In the genomic region with DNA sequence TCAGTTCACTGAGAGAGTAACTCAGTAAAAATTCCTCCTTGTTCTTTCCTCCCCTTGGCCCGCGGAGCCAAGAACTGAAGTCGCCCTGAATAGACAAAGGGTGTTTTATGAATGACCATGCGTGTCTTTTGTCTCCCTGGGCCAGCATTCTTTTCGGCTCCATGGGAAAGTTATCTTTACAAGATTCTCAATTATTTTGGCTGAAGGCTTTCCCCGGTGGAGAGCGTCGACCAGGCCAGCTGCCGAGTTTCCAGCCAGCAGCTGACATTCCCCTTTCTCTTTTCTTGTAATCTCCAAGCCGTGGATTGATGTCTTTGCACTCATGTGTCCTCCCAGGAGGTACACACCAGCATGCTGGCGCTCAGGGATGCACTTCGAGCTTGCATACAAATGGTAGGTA, we compare ENCODE assay signal across 8 mouse cellular contexts. TPM values are rescaled to one million over a fixed set of nuclear protein-coding genes. Genes with fewer than 3 reads are reported as not detected.
DNase-seq lines count a peak whose midpoint lies in the region; ATAC-seq and TF ChIP-seq lines count a peak whose summit lies in the region.

No protein-coding gene starts in this region.

- no peak overlapping the region for H3K4me3 ChIP-seq in lung, postnatal 0 days (ENCODE audit: low read depth, low read length)
- H3K4me3 ChIP-seq in lung, adult 2 months (replicated peaks; ENCODE audit: extremely low read depth, low read depth, low read length) = no peak overlapping the region
- no peak overlapping the region for H3K4me3 ChIP-seq in midbrain, embryonic 10.5 days

- no peak for TF ChIP-seq POLR2A in lung, adult 2 months (IDR thresholded peaks at IDR 0.05; ENCODE audit: borderline replicate concordance, extremely low read depth, low read depth, low read length)

- no peaks in the 10 kb centered on the region for H3K4me1 ChIP-seq in lung, postnatal 0 days (ENCODE audit: insufficient read depth, low read depth, low read length)
- no peaks in the 10 kb centered on the region; the same call in 1 of the 2 replicates for H3K4me1 ChIP-seq in lung, adult 2 months (ENCODE audit: control insufficient read depth, insufficient read depth, low read length)
- peaks cover 27% of the 10 kb centered on the region for H3K4me1 ChIP-seq in midbrain, embryonic 10.5 days

- ATAC-seq in lung, postnatal 0 days = no peak
- ATAC-seq in megakaryocyte-erythroid progenitor cell, adult 5-6 weeks (replicated peaks; ENCODE audit: low FRiP score, low TSS enrichment, poor library complexity, severe bottlenecking) = no peak

- DNase-seq in lung, postnatal 0 days (ENCODE audit: low spot score) = peak; percentile 38
- no peak for DNase-seq in lung, adult 2 months
- peak; percentile 41 for DNase-seq in gastrocnemius, postnatal 25 days
- DNase-seq in midbrain, embryonic 10.5 days (ENCODE audit: low spot score) = peak; percentile 60
- DNase-seq in testis, postnatal 14 days (ENCODE audit: low spot score) = peak; percentile 63
- no peak for DNase-seq in thymus, postnatal 25 days
- no peak for DNase-seq in left cerebral cortex, adult 11 months (ENCODE audit: low spot score)

- H3K27ac ChIP-seq in lung, postnatal 0 days (ENCODE audit: low read length) = no peak overlapping the region
- peak overlapping the region; percentile 87 for H3K27ac ChIP-seq in midbrain, embryonic 10.5 days (replicated peaks)

- H3K9me3 ChIP-seq in lung, postnatal 0 days (ENCODE audit: low read length) = no peaks in the 10 kb centered on the region
- H3K9me3 ChIP-seq in midbrain, embryonic 10.5 days (replicated peaks) = no peaks in the 10 kb centered on the region

- no peak for TF ChIP-seq CTCF in lung, postnatal 0 days (IDR thresholded peaks at IDR 0.05)
- TF ChIP-seq CTCF in lung, adult 2 months (IDR thresholded peaks at IDR 0.05; ENCODE audit: insufficient read depth, low read length) = no peak

- H3K36me3 ChIP-seq in lung, postnatal 0 days (ENCODE audit: insufficient read depth, low read length) = no peaks in the 10 kb centered on the region
- peaks cover 45% of the 10 kb centered on the region for H3K36me3 ChIP-seq in midbrain, embryonic 10.5 days

- 48% methylated on average over 12 of the region's 12 CpGs for WGBS in lung, postnatal 0 days
- WGBS in lung, adult 2 months = 54% methylated on average over 12 of the region's 12 CpGs
- WGBS in midbrain, embryonic 10.5 days = 19% methylated on average over 12 of the region's 12 CpGs

- H3K27me3 ChIP-seq in lung, postnatal 0 days (replicated peaks; ENCODE audit: insufficient read depth, low read length) = no peaks in the 10 kb centered on the region
- H3K27me3 ChIP-seq in midbrain, embryonic 10.5 days (ENCODE audit: low read depth, poor library complexity, severe bottlenecking) = no peaks in the 10 kb centered on the region

- no peak overlapping the region for H3K4me2 ChIP-seq in lung, postnatal 0 days (replicated peaks; ENCODE audit: low read depth, low read length)

- TF ChIP-seq EP300 in lung, postnatal 0 days (IDR thresholded peaks at IDR 0.05) = no peak

- no peak overlapping the region for H3K9ac ChIP-seq in lung, postnatal 0 days (replicated peaks; ENCODE audit: low read depth)

RNA-seq across cellular contexts. Expression of a gene that starts 19.7 kb away (rescaled TPM):
- polyA plus RNA-seq in lung, postnatal 0 days (2015; fragmentation: Nextera tagmentation; extraction: Ambion mirVana) = 118 and 142 TPM in 2 replicates
- polyA plus RNA-seq in lung, adult 2 months (2012; rRNA removed) = 20.8 and 44.8 TPM in 2 replicates
- total RNA-seq in gastrocnemius, postnatal 25 days (2021) = 10 to 100 TPM in 1 of 2 experiments, 1 to 10 TPM in 1; 9.5 to 11.5 TPM
- polyA plus RNA-seq in midbrain, embryonic 10.5 days (2016; fragmentation: Nextera tagmentation; extraction: Ambion mirVana) = 79.5 and 108 TPM in 2 replicates
- not detected in 2 replicates for total RNA-seq in megakaryocyte-erythroid progenitor cell, adult 5-6 weeks (2014; fragmentation: Nextera tagmentation)
- total RNA-seq in megakaryocyte-erythroid progenitor cell, adult 5-6 weeks (2017) = not detected in 2 replicates

Comparison
In these comparisons a context has a peak if more than half of its experiments do, and no peak if none do; other contexts are left out.
1. DNase-seq: peak in lung, postnatal 0 days (single experiment), gastrocnemius, postnatal 25 days (single experiment), midbrain, embryonic 10.5 days (single experiment) and testis, postnatal 14 days (single experiment); none in lung, adult 2 months (single experiment), thymus, postnatal 25 days (single experiment) and left cerebral cortex, adult 11 months (single experiment).